Mouse (Mus musculus): ENCODE measurements around the gene Enox1. TPM values are rescaled to one million over a fixed set of nuclear protein-coding genes. Genes with fewer than 3 reads are reported as not detected.

Gene Enox1
- polyA plus RNA-seq, 1 experiment from 2014 or later: 1.9 TPM

DNA sequence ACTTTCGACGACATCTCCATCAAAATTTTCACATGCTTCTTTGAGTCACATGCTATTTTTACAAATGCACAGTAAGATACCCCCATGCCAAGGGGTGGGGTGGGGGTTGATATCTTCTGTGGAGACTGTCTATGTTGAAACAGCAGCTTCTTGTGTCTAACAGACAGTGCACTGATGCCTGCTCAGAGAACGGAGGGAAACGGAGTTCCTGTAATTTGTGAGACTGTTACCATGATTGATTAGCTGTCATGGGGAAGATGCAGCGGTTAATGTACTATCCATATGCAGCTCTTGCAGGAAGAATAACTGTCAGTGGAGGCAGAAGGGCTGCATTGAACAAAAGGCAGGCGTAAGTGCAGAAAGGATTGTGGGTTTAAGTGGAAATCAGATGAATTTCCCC lies 117.2 kb downstream of the Enox1 start:
- Histone ChIP-seq H3K9me3 (ENCODE audit: control insufficient read depth) (no peaks in the 10 kb centered on the region), H3K4me2 (replicated peaks; ENCODE audit: low read depth) (no peak overlapping the region), H3K4me3 (ENCODE audit: low read depth, low read length) (no peak overlapping the region), H3K9ac (ENCODE audit: low read depth, low read length) (no peak overlapping the region), H3K27ac (ENCODE audit: low read depth, low read length) (no peak overlapping the region), H3K36me3 (ENCODE audit: control insufficient read depth, insufficient read depth) (no peaks in the 10 kb centered on the region), H3K27me3 (replicated peaks; ENCODE audit: control insufficient read depth, insufficient read depth, low read length) (no peaks in the 10 kb centered on the region), H3K4me1 (replicated peaks; ENCODE audit: control insufficient read depth, insufficient read depth, low read length) (no peaks in the 10 kb centered on the region)
- no peak for TF ChIP-seq CTCF (IDR thresholded peaks at IDR 0.05; ENCODE audit: low read depth)
- ATAC-seq: no peak
- WGBS: 67% methylated on average over 6 of the region's 6 CpGs

GRCm38 (mm10) chr14:77275607-77276006 lies 119.0 kb downstream of the Enox1 start:
- no peaks in the 10 kb centered on the region for H3K9me3 ChIP-seq (ENCODE audit: control insufficient read depth)
- H3K36me3 ChIP-seq (ENCODE audit: control insufficient read depth, insufficient read depth): no peaks in the 10 kb centered on the region
- TF ChIP-seq CTCF (IDR thresholded peaks at IDR 0.05; ENCODE audit: low read depth): no peak
- no peak for ATAC-seq
- H3K4me3 ChIP-seq (ENCODE audit: low read depth, low read length): no peak overlapping the region
- H3K9ac ChIP-seq (ENCODE audit: low read depth, low read length): no peak overlapping the region
- no peaks in the 10 kb centered on the region for H3K27me3 ChIP-seq (replicated peaks; ENCODE audit: control insufficient read depth, insufficient read depth, low read length)
- 95% methylated on average over 6 of the region's 6 CpGs for WGBS
- H3K4me1 ChIP-seq (replicated peaks; ENCODE audit: control insufficient read depth, insufficient read depth, low read length): no peaks in the 10 kb centered on the region
- no peak overlapping the region for H3K27ac ChIP-seq (ENCODE audit: low read depth, low read length)
- no peak overlapping the region for H3K4me2 ChIP-seq (replicated peaks; ENCODE audit: low read depth)

DNA sequence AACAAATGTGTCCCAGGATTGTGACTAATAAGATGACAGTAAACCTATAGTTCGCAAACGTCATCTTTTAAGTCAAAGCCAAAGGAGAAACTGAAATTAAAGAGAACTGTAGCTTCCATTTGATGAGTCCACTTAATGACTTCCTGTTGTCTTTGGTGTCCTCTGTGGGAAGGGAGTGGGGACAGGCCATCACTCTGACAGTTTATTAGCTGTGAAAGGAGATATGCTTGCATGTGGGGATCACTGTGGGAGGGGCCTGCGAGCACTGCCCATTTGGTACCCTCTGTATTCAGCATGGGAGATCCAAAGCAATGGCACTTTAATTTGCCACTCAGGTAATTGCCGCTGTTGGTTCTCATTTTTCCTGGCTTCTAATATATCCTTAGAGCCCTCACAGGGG lies 122.6 kb downstream of the Enox1 start:
- no peaks in the 10 kb centered on the region for H3K9me3 ChIP-seq (ENCODE audit: control insufficient read depth)
- H3K27me3 ChIP-seq (replicated peaks; ENCODE audit: control insufficient read depth, insufficient read depth, low read length): no peaks in the 10 kb centered on the region
- no peak overlapping the region for H3K4me3 ChIP-seq (ENCODE audit: low read depth, low read length)
- ATAC-seq: no peak
- H3K27ac ChIP-seq (ENCODE audit: low read depth, low read length): no peak overlapping the region
- TF ChIP-seq CTCF (IDR thresholded peaks at IDR 0.05; ENCODE audit: low read depth): no peak
- H3K36me3 ChIP-seq (ENCODE audit: control insufficient read depth, insufficient read depth): no peaks in the 10 kb centered on the region
- no peak overlapping the region for H3K4me2 ChIP-seq (replicated peaks; ENCODE audit: low read depth)
- WGBS: 88% methylated on average over 4 of the region's 4 CpGs
- no peak overlapping the region for H3K9ac ChIP-seq (ENCODE audit: low read depth, low read length)
- H3K4me1 ChIP-seq (replicated peaks; ENCODE audit: control insufficient read depth, insufficient read depth, low read length): no peaks in the 10 kb centered on the region

DNA sequence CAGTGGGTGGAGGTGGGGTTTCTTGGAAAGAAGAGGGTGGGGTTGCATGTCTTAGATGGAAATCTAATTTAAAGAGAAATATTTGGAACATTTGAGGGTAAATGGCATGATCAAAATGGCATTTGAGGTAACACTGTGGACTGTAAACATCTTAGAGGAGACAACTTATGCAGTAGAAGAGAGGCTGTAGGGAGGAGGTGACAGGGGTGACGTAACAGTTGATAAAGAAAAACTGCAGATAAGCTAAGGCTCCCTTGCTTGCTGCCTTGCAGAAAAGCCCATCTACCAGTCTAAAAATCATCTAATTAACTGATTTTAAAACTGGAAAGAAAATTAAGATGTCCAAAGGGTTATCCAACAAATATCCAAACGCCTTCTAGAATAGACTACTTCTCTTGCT lies 123.9 kb downstream of the Enox1 start:
- no peaks in the 10 kb centered on the region for H3K9me3 ChIP-seq (ENCODE audit: control insufficient read depth)
- no peak overlapping the region for H3K4me2 ChIP-seq (replicated peaks; ENCODE audit: low read depth)
- 58% methylated on average over 2 of the region's 2 CpGs for WGBS
- TF ChIP-seq CTCF (IDR thresholded peaks at IDR 0.05; ENCODE audit: low read depth): no peak
- no peaks in the 10 kb centered on the region for H3K36me3 ChIP-seq (ENCODE audit: control insufficient read depth, insufficient read depth)
- no peak for ATAC-seq
- no peak overlapping the region for H3K4me3 ChIP-seq (ENCODE audit: low read depth, low read length)
- H3K9ac ChIP-seq (ENCODE audit: low read depth, low read length): no peak overlapping the region
- no peaks in the 10 kb centered on the region for H3K4me1 ChIP-seq (replicated peaks; ENCODE audit: control insufficient read depth, insufficient read depth, low read length)
- H3K27me3 ChIP-seq (replicated peaks; ENCODE audit: control insufficient read depth, insufficient read depth, low read length): no peaks in the 10 kb centered on the region
- no peak overlapping the region for H3K27ac ChIP-seq (ENCODE audit: low read depth, low read length)

GRCm38 (mm10) chr14:77280893-77281292 lies 124.3 kb downstream of the Enox1 start:
- H3K4me1 ChIP-seq (replicated peaks; ENCODE audit: control insufficient read depth, insufficient read depth, low read length): no peaks in the 10 kb centered on the region
- H3K9me3 ChIP-seq (ENCODE audit: control insufficient read depth): no peaks in the 10 kb centered on the region
- no peak overlapping the region for H3K9ac ChIP-seq (ENCODE audit: low read depth, low read length)
- no peaks in the 10 kb centered on the region for H3K36me3 ChIP-seq (ENCODE audit: control insufficient read depth, insufficient read depth)
- no peak for TF ChIP-seq CTCF (IDR thresholded peaks at IDR 0.05; ENCODE audit: low read depth)
- peak; percentile 75 for ATAC-seq
- no peak overlapping the region for H3K27ac ChIP-seq (ENCODE audit: low read depth, low read length)
- 33% methylated on average over 7 of the region's 7 CpGs for WGBS
- no peak overlapping the region for H3K4me3 ChIP-seq (ENCODE audit: low read depth, low read length)
- H3K27me3 ChIP-seq (replicated peaks; ENCODE audit: control insufficient read depth, insufficient read depth, low read length): no peaks in the 10 kb centered on the region
- H3K4me2 ChIP-seq (replicated peaks; ENCODE audit: low read depth): peak overlapping the region; percentile 21; the same call in 1 of the 2 replicates

- no peak overlapping the region for H3K27ac ChIP-seq (ENCODE audit: low read depth, low read length)
- H3K9me3 ChIP-seq (ENCODE audit: control insufficient read depth): no peaks in the 10 kb centered on the region
- no peak for ATAC-seq
- H3K4me2 ChIP-seq (replicated peaks; ENCODE audit: low read depth): no peak overlapping the region
- 60% methylated on average over 4 of the region's 4 CpGs for WGBS
- no peak overlapping the region for H3K9ac ChIP-seq (ENCODE audit: low read depth, low read length)
- TF ChIP-seq CTCF (IDR thresholded peaks at IDR 0.05; ENCODE audit: low read depth): no peak
- no peaks in the 10 kb centered on the region for H3K36me3 ChIP-seq (ENCODE audit: control insufficient read depth, insufficient read depth)
- H3K27me3 ChIP-seq (replicated peaks; ENCODE audit: control insufficient read depth, insufficient read depth, low read length): no peaks in the 10 kb centered on the region
- no peaks in the 10 kb centered on the region for H3K4me1 ChIP-seq (replicated peaks; ENCODE audit: control insufficient read depth, insufficient read depth, low read length)
- no peak overlapping the region for H3K4me3 ChIP-seq (ENCODE audit: low read depth, low read length)
These were observed 127.4 kb downstream of the Enox1 start for GRCm38 (mm10) chr14:77283939-77284338.

DNA sequence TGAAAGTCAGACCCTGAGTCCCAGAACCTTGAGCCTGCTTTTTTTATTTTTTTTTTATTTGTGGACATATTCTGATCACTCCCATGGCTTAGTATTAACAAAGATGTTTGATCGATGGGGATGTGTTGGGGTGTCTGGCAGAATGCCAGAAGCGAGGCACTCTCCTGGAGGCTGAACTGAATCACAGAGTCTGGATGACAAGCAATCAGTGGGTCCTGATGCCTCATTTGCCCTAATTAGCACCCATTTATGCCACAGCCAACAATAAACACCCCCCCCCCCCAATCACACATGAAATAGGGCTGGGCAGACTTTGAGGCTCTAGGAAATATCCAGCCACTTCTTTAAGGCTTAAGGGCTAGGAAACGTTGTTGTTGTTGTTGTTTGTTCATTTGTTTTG lies 128.9 kb downstream of the Enox1 start:
- no peak overlapping the region for H3K4me2 ChIP-seq (replicated peaks; ENCODE audit: low read depth)
- H3K9ac ChIP-seq (ENCODE audit: low read depth, low read length): no peak overlapping the region
- no peaks in the 10 kb centered on the region for H3K27me3 ChIP-seq (replicated peaks; ENCODE audit: control insufficient read depth, insufficient read depth, low read length)
- ATAC-seq: no peak
- no peaks in the 10 kb centered on the region for H3K9me3 ChIP-seq (ENCODE audit: control insufficient read depth)
- no peaks in the 10 kb centered on the region for H3K36me3 ChIP-seq (ENCODE audit: control insufficient read depth, insufficient read depth)
- no peak for TF ChIP-seq CTCF (IDR thresholded peaks at IDR 0.05; ENCODE audit: low read depth)
- no peaks in the 10 kb centered on the region for H3K4me1 ChIP-seq (replicated peaks; ENCODE audit: control insufficient read depth, insufficient read depth, low read length)
- H3K27ac ChIP-seq (ENCODE audit: low read depth, low read length): no peak overlapping the region
- H3K4me3 ChIP-seq (ENCODE audit: low read depth, low read length): no peak overlapping the region
- WGBS: 81% methylated on average over 3 of the region's 3 CpGs

All from intestine, postnatal 0 days (tissue).